Mouse (Mus musculus) layer of hippocampus, adult 18-20 months (tissue): Measurements from ENCODE around the gene Pglyrp4. TPM values are rescaled to one million over a fixed set of nuclear protein-coding genes. Genes with fewer than 3 reads are reported as not detected.
"Not testable (repeated sequence)": the region's sequence is repeated elsewhere in the genome, so short reads cannot be mapped to it uniquely, and the experiment has no call there.

Experiments used
- DNase-seq, 2 experiments: peaks; one replicate each; pipeline ENCODE4 v3.0.0; 2022; ENCODE audit warnings: low spot score in 2 of 2
- long read RNA-seq: library from polyadenylated mRNA; stranded (forward); transcript quantifications from one replicate; pipeline ENCODE4 v2.0.0, GENCODE M21; 2021
- total RNA-seq, 2 experiments: library from RNA; stranded (reverse); gene quantifications; 2 replicates each; pipeline ENCODE4 v1.2.3; 2021

Pglyrp4 gene
- total RNA-seq: not detected
- long read RNA-seq: 0 reads

DNA sequence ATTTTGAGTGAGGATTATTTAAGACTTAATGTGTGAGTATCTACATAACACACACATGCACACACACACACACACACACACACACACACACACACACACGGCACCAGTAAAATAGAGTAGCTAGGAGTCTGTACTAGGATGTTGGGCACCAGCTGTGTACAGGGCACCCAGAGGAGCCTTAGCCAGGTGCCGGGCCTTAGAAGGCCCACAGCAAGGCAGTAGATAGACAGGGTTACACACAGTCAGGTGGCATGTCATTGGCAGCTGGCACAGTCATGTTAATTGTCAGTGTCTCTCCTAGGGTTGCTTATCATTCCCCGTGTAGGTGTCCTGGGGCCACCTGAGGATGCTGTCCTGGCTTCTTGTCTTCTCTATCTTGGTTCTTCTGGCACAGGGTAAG, at the start of gene Pglyrp4:
Pglyrp4 (plus strand) TSS at position 301 of the 400 bp plus-strand sequence.
- DNase-seq: no peak

GRCm38 (mm10) chr3:90678656-90679055, 48.0 kb upstream of the Pglyrp4 start:
- DNase-seq: no peak

GRCm38 (mm10) chr3:90683929-90684328, 42.8 kb upstream of the Pglyrp4 start:
- no peak for DNase-seq

GRCm38 (mm10) chr3:90686835-90687234, 39.9 kb upstream of the Pglyrp4 start:
- DNase-seq: no peak

- no peak for DNase-seq
These were observed 33.2 kb upstream of the Pglyrp4 start for GRCm38 (mm10) chr3:90693496-90693895.

DNA sequence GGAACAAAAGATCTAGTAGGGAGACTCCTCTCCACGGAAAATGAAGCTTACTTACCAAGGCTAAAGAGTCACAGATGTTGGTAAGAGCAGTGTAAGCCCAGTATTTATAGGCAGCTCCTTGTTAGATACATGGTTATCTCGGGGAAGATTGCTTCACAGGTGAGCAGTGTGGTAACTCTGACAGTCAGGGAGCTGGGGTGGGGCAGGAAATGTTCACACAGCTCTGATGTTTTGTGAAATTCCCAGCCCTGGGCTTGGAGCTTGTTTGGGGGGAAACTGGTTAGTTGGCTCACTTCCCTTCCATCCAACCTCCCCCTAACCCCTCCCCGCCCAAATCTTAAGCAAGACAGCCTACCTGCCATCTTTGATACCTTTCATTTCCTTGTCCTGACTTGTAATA, 31.1 kb upstream of the Pglyrp4 start, which contains the start of gene S100a9:
S100a9 (minus strand) TSS at position 109 of the 400 bp plus-strand sequence.
- no peak for DNase-seq

GRCm38 (mm10) chr3:90702244-90702643, 24.5 kb upstream of the Pglyrp4 start:
- DNase-seq: no peak

GRCm38 (mm10) chr3:90708523-90709202, 18.0 kb upstream of the Pglyrp4 start:
- DNase-seq: peak in 1 of 2 experiments; percentile 35

GRCm38 (mm10) chr3:90709591-90710460, 16.9 kb upstream of the Pglyrp4 start:
- DNase-seq: peak; percentile 64 to 92

- DNase-seq: peak; percentile 1 to 3
These were observed 23.0 kb downstream of the Pglyrp4 start for GRCm38 (mm10) chr3:90749658-90750057.

GRCm38 (mm10) chr3:90777776-90778175, 51.1 kb downstream of the Pglyrp4 start, which contains the start of gene Gm5849:
Gene Gm5849 (minus strand): TSS chr3:90777876.
- not testable (repeated sequence) for DNase-seq

Other genes starting within 250 kb of the Pglyrp4 start
- 10 to 100 TPM; 58.7 to 59.6 TPM for gene Snapin, start 235.9 kb upstream of the Pglyrp4 start, total RNA-seq
- 100 to 1,000 TPM; 148 TPM for gene Chtop, start 217.4 kb upstream of the Pglyrp4 start, total RNA-seq
- 100 to 1,000 TPM in 1 of 2 experiments, 10 to 100 TPM in 1; 91.3 to 102 TPM for gene S100a1, start 212.5 kb upstream of the Pglyrp4 start, total RNA-seq
- gene S100a13, start 212.5 kb upstream of the Pglyrp4 start, total RNA-seq: 10 to 100 TPM; 19.4 to 21.3 TPM
- gene S100a14, start 200.1 kb upstream of the Pglyrp4 start, total RNA-seq: 1 to 10 TPM in 1 of 2 experiments, under 1 TPM in 1; 0.62 to 1.5 TPM
- 10 to 100 TPM; 91.1 to 93.7 TPM for gene S100a16, start 189.7 kb upstream of the Pglyrp4 start, total RNA-seq
- under 1 TPM in 1 of 2 experiments, not detected in 1; 0.41 TPM for gene S100a3, start 166.3 kb upstream of the Pglyrp4 start, total RNA-seq
- not detected for gene S100a2, start 136.7 kb upstream of the Pglyrp4 start, total RNA-seq
- gene Gm42674, start 125.0 kb upstream of the Pglyrp4 start, total RNA-seq: 1 to 10 TPM in 1 of 2 experiments, not detected in 1; 1.4 TPM
- gene S100a4, start 123.1 kb upstream of the Pglyrp4 start, total RNA-seq: 1 to 10 TPM; 2.9 to 5.3 TPM
- gene S100a5, start 118.4 kb upstream of the Pglyrp4 start, total RNA-seq: 1 to 10 TPM in 1 of 2 experiments, not detected in 1; 1.5 TPM
- 10 to 100 TPM; 23.5 to 24.6 TPM for gene S100a6, start 114.0 kb upstream of the Pglyrp4 start, total RNA-seq
- under 1 TPM in 1 of 2 experiments, not detected in 1; 0.25 TPM for gene S100a7a, start 72.9 kb upstream of the Pglyrp4 start, total RNA-seq
- gene S100a8, start 57.9 kb upstream of the Pglyrp4 start, total RNA-seq: not detected
- gene S100a9, start 31.2 kb upstream of the Pglyrp4 start, total RNA-seq: not detected
- not detected for gene Gm5849, start 51.0 kb downstream of the Pglyrp4 start, total RNA-seq